Mouse (Mus musculus) thymus, postnatal 25 days (tissue): ENCODE results near the gene Arcn1.
"Not testable (repeated sequence)": the region's sequence is repeated elsewhere in the genome, so short reads cannot be mapped to it uniquely, and the experiment has no call there.

Source experiments
- DNase-seq: peaks from one replicate; pipeline ENCODE4 v3.0.0; 2022

Arcn1 gene

DNA sequence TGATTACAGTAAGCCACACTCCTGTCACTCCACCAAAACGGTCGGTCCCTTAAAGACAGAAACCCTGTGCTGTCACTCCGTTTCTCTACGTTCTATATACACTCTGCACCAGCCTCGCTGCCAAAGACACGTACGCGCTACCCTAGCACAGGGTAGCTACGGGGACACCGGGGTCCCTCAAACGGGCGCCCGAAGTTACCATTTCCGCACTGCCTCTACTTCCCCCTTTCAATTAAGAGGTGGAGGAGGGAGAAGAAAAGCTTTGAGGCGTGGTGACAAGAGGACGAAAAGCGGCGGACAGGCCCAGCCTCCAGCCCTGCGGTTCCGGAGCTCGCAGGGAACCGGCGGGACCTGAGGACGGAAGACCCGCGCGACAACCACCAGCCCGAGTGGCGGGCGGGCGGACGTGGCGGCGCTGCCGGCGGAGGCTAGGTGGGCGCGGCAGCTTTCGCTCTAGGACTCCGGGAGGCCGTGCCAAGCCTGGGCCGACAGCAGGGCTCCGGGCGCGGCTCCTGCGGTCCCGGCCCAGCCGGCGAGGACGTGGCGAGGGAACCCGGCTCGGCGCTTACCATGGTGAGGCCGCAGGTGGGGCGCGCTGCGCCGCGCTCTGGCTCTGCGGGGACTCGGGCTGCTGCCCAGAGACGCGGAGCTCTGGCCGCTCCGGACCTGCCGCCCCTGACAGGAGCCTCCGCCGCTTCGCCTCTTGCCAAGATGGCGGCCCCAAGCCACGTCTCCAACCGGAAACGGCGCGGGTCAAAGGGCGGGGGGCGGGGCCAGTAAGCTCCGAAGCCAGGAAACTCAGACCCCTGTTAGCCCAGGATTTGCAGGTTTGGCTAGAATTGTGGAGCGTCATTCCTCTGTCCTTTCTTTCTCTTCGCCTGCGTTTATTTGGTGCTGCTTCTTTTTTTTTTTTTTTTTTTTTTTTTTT lies at the start of gene Arcn1, which contains the start of gene Ift46:
TSS of gene Arcn1 (minus strand) at position 745 of the 928 bp plus-strand sequence.
TSS of gene Ift46 (plus strand) at position 808 of the 928 bp plus-strand sequence.
- DNase-seq: peak; percentile 83

DNA sequence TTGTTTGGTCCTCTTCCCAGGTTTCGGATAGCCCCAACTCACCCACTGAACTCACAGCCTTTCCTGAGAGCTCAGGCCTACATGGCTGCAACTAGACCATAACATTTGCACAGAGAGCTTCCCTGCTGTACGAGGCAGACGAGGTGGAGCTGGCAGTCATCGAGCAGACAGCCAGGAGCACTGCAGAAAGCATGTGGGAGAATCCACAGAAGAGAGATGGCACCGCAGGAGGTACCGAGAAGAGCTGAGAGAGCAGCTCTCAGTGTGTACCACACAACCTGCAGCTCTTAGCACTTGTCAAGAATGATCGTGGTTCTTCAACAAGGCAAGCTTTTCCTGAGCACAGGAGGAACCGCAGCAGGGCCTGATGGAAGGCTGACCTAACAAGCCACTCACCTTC lies 46.5 kb upstream of the Arcn1 start:
- DNase-seq: no peak

DNA sequence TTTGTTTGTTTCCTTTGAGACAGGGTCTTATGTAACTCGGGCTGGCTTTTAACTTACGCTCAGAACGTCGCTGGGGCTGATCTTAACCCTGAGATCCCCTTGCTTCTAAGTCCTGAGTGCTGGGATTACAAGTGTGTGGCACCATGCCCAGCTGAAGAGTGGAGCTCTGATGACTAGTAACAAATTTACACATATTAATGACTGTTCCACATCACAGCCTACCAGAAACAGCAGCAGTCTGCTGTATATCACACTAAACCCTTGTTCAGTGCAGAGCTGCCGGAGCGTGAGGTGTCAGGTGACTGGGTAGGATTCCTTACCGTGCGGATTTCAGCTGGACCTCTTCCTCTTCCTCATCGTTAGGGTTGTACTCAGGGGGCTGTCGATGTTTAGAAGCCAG lies 42.7 kb upstream of the Arcn1 start:
- DNase-seq: no peak

DNA sequence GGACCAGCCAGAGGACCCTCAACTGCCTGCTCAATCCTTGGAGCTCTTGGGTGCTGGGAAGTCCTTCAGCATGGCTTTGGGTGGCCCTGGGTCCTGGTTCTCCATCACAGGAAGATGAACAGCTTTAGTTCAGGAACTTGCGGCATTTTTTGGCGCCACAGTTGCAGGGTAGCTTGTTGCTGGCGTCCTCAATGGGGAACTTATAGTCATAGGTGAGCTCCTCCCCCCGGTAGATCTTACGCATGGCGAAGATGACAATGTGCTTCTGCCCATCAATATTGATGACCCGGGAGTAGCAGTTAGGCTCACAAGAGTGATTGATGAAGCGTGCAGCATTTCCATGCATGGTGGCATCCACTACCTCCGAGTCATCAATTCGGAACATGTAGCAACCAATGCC lies 40.1 kb upstream of the Arcn1 start:
- no peak for DNase-seq

DNA sequence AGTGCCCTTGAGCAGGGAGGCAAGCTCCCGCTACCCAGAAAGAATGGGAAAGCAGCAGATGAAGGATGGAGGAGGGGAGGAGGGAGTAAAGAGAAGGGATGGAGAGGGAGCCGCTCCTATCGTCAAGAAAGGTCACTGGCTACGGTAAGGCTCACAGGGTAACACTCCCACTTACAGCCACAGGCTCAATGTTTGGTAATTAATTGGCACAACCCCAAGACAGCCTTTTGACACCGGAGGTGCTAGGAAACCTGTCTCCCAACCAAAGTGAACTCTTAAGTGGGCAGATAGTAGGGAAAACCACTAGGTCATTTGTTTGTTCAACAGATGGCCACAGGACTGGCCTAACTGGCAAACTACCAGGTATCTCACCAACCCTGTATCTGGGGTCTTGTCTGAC lies 39.5 kb upstream of the Arcn1 start:
- no peak for DNase-seq

DNA sequence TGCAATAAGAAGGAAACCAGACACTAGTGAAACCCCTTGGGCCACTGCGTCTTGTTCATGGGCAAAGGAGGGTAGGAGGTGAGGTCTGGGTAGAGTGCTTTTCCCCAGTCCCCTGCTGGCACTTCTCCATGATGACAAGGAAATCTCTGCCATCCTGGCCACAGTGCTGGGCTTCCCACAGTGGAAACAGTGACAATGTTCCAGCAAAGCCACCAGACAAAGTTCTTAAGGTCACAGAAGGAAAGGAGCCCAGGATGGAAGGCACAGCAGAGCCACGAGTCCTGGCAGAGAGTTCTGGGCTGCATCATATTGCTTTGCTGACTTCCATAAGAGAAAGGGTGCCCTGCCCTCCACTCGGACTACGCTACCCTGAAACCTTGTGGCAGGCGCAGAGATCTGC lies 37.9 kb upstream of the Arcn1 start:
- DNase-seq: no peak

DNA sequence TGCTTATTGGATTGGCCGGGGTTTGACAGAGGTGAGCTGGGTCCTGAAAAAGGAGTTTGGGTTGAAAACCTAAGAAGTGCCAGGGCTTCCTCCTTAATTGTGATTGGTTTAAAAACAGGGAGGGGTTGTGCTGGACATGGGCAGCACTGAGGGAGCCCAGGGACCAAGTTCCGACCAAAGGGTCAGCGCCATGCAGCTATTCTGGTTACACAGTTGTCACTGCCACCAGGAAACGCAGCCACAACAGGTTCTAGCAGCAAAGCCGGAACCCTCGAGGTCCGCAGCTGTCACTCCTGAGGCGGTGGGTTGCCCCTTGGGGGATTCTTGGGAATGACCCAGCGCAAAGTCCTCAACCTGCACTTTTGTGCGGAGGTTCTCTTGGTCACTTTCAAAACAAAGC lies 37.0 kb upstream of the Arcn1 start:
- DNase-seq: no peak

DNA sequence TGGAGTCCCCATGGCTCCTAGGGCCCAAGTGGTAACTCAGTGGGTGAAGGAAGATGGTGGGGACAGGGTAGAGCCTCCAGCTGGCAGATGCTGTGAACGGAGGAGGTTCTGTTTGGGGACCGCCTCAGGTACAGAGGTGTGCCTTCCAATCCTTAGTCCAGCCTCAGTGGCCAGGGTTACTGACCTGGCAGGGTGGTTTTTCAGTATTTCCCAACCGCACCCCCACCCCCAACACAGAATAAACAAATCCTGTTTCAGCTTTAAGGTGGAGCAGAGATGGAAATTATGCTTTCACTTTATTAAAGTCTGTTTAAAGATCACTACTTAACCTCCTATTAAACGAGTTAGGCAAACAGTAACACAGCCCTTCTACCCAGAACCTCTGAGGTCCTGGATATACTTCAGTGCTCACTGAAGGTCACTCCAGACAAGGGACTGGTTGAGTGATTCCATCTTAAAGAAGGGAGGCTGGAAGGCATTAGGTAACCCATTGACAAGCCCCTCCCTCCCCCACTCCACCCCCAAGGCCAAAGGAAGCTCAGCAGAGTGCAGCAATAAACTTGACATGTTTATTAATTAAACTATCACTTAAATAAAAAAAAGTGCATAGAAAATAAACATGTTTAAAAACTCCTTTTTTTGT lies 35.3 kb upstream of the Arcn1 start, which contains the start of gene Ttc36:
TSS of gene Ttc36 (minus strand) at position 265 of the 643 bp plus-strand sequence.
- DNase-seq: no peak

DNA sequence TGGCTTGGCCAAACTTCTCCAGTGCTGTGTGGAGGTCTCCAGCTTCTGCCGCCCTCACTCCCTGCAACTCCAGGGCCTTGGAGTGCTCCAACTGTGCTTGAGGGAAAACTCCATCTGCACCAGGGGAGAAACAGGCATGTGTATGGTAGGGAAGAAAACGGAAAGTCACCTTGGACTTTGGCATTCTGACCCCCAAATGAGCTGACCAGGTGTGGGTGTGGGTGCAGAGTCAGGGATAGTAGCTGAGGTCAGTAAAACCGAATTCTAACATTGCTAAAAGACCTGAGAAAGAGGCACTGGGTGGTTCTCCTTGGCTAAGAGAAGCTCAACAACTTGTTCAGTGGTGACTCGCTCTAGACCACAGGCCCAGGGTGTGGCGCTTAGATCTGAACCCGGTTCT lies 34.0 kb upstream of the Arcn1 start:
- no peak for DNase-seq

DNA sequence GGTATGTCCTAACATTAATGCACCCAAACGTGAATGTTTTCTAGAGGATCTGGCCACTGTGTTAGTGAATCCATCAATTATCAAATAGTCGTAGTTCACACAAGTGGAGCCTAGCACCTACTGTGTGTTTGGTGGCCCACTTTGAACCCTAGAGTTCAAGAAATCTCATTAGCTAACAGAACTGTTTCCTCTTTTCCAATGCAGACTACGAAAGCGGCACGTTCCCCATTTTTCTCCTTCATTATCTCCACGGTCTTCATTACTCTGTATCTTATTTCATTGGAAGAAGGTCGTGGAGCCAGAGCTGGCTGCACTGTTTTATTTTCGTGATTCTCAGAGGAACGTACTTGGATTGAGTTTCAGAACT lies 32.3 kb upstream of the Arcn1 start:
- no peak for DNase-seq

DNA sequence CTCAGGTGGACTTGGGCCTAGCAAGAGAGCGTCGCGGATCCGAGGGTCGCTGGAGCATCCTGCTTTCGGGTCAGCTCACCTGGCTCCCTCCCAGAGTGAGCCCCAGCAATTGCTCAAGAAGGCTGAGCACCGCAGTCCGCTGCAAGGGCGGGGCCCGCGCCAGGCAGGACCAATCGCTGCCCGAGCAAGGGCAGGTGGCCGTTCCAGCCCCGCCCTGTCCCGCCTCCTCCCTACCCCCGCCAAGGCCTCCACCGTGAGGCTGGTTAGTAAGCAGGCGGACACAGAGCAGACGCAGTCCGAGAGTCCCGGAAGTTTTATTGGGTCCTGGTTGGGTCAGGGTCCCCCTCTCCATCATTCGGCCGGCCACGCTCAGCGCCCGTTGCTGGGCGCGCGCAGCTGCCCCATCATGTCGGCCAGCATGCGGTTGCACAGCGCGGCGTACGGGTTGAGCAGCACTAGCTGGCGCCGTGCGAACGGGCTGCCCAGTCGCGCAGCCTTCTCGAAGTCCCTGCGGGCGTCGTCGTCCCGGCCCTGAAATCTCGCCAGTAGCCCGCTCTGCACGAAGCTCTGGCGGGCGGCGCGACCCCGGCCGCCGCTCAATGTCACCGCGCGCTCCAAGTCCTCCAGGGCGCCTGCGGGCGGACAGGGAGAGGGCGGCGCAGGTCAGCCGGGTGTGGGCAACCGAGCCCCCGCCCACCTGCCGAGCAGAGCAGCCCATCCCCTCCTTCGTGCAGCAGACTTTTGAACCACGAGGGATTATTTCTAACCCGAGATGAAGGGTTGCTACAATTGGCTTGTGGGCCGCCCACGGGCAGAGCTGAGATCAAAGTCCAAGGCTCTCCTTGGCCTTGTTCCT lies 31.7 kb upstream of the Arcn1 start, which contains the start of gene Tmem25:
TSS of gene Tmem25 (minus strand) at position 206 of the 856 bp plus-strand sequence.
- DNase-seq: peak; percentile 67

DNA sequence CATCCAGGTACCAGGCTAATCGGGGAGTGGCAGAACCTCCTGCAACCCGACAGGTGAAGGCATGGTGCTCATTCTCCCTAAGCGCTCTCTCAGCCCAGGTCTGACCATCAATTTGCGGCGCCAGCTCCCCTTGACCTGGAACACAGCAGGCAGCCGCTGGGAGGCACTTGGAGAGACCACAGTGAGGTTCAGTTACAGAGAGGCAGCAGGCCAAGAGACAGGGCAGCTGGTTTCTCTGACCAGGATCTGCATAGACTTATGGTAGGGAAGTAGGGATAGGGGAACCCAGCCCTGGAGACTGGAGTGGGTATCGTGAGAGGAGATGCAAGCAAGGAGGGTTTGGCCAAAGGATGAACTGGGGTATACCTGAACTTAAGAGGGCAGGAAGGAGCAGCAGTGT lies 30.7 kb upstream of the Arcn1 start:
- DNase-seq: no peak

DNA sequence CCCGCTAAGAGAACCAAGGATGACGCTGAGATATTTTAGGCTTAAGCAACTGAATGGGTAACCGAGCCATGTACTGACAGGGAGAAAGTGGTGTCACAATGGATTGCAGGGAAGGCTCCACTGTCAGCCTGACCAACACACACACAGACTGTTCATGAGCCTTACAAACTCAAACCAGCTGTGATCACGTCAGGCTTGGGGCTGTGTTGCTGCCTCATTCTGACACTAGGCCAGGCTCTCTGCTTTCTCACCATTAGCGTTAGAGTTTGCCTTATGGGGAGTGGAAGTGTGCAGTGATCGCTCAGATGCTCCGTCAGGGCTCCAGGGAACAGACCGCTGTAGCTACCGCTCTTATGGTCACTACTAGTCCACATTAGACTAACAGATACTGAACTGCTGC lies 25.2 kb upstream of the Arcn1 start:
- no peak for DNase-seq

DNA sequence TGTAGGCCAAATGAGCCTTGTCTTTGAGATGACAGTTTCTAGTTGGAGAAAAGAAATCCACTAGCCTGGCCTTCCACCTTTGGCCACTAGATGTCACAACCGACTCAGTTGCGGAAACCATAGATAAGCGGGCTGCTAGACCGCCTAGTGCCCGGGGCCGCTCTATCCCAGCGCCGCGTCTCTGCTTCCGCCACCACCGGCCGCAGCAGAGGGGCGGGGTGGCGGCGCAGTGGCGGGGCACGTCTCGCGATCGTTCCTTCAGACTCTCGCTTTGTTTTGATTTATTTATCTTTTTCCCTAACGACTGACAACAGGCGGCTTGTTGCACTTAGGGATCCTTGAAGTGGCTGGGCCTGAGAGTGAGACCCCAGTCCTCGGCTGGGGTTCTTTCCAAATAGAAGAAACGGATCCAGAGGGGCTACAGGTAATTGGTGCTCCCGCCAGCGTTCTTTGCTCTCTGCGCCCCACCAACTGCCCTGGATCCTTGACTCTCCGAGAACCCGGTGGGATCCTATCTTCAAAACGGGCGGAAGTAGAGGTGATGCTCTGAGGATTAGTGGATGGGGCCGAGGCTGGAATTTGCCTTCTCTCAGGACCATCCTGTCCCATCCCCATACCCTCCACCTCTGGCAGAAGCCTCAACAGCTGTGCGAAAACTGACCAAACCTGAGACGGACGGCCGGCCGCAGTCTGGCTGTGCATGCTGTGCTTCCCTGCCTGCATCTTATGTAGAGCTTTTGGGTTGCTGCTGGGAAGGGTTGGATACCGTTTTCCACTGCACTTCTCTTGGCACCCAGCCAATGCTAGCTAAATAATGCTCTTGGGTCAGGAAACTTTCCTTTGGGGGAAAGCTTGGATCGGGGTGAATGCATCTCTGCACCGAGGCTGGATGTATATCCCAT lies 5.4 kb upstream of the Arcn1 start:
- DNase-seq: peak; percentile 92

DNA sequence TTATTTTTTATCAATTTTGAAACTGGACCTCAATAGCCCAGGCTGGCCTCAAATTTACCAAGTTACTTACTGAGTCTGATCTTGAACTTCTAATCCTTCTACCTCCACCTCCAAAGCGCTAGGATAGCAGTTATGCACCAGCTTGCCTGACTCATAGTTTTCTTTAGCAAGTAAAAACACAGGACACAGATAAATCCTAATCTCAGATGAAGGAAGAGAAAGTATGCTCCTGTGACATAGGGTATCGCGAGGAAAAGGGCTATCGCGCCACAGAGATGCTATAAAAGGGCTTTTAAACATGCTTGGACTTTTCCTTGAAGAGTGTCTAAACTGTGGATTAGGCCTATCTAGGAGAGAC lies 4.7 kb upstream of the Arcn1 start:
- peak; percentile 3 for DNase-seq

DNA sequence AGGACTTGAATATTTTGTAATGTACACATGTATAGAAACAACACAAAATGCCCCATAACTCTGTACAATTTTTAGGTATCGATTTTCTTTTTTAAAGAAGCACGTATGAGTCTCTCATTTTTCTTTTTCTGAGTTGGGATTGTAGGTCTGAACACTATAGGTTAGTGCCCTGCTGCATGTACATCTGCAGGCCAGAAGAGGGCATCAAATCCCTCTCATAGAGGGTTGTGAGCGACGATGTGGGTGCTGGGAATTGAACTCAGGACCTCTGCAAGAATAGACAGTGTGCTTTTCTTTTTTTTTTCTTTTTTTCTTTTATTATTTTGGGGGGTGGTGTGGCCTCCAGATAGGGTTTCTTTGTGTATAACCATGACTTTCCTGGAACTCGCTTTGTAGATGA lies 3.7 kb upstream of the Arcn1 start:
- DNase-seq: no peak

DNA sequence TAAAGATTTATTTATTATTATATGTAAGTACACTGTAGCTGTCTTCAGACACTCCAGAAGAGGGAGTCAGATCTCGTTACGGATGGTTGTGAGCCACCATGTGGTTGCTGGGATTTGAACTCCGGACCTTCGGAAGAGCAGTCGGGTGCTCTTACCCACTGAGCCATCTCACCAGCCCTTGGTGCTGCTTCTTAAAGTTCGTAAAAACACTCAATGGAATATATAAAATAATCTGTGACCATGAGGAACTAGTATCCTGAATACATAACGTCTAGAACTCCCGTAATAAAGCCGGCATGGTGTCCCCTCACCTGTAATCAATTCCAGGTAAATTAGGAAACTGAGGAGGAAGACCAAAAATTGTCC lies 367 bp upstream of the Arcn1 start:
- not testable (repeated sequence) for DNase-seq

DNA sequence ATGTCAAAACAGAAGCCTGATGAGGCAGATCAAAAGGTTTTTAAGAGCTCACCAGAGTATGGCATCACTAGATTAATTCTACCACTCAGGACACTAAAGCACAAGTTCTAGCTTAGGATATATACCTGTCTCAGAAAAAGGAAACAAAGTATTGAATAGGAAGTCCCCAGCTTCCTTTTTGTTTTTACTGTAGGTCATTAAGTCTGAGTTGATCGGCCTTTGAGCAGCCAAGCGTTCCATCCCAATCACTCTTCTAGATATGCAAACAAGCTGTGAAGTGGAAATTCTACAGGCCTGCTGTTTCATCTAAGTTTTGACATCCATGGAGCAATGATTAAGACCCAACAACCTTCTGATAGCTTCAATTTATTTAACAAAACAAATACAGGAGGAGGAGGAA lies 6.8 kb downstream of the Arcn1 start:
- DNase-seq: no peak

DNA sequence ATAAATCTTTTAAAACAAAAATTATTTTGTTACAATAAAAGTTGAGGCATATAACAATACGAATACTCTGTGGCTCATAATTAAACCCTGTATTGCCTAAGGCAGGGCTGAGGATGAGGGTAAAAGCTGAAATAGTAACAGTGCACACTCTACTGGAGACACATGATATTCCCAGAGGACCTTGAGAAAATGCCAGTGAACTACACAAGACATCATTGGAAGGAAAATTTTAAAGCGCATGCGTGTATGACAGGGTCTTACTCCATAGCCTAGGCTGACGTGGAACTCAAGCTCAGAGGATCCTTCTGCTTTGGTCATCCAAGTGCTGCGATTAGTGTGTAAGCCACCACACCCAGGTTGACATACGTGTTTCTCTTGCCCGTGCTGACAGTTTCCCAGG lies 19.2 kb downstream of the Arcn1 start:
- no peak for DNase-seq

DNA sequence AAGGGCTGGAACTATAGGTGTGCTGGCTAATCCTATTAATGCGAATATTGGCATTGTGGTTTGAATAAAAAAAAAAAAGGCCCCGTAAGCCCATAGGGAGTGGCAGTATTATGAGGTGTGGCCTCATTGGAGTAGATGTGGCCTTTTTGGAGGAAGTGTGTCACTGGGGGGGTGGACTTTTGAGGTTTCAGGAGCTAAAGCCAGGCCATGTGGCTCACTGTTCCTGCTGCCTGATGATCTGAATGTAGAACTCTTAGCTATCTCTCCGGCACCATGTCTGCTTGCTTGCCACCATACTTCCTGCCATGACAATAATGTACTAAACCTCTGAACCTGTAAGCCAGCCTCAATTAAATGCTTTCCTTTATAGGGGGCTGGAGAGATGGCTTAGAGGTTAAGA lies 20.3 kb downstream of the Arcn1 start:
- DNase-seq: no peak

DNA sequence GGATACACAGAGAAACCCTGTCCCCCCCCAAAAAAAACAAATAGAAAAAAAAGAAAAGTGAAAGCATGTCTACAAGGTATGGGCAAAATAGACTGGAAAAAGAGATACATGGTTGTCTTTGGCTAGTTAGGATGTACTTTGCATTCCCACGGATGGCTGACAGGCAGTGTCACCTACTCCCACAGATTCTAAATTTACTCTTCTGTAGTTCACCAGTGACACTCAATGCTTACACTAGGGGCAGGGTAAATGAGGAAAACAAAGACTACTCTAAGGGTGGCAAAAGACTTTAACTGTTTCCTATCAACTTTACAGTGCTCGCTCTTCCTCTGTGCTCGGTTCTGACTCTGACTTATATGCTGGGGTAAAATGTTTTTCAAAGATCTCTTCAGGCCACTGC lies 21.0 kb downstream of the Arcn1 start:
- no peak for DNase-seq

DNA sequence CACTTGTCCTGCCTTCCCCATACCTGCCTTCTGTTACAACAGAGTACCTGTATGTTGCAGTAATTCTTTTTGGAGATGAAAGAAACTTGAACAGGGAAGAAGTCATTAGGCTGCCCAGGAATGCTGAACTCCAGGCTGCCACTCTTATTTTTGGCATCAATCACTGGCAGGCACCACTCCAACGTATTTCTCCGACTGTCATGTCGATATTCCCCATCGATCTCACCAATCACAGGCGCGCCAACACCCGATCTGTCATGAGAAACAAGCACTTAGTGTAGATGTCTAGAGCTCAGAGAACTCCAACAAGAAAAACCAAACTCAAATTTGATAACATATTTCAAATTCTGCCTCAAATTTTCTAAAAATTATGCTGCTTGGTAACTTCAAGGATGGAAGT lies 22.3 kb downstream of the Arcn1 start:
- no peak for DNase-seq
